Mouse (Mus musculus) retina, postnatal 1 day (tissue): ENCODE measurements at regions not wholly inside any gene's neighbourhood (a gene's known extent, or its start where the extent isn't known, plus 50 kb on each side); places are given as distances from the start of the nearest gene placed in this dataset.

Source experiments
- DNase-seq: peaks from one replicate; pipeline ENCODE4 v3.0.0-alpha.2; 2012

DNA sequence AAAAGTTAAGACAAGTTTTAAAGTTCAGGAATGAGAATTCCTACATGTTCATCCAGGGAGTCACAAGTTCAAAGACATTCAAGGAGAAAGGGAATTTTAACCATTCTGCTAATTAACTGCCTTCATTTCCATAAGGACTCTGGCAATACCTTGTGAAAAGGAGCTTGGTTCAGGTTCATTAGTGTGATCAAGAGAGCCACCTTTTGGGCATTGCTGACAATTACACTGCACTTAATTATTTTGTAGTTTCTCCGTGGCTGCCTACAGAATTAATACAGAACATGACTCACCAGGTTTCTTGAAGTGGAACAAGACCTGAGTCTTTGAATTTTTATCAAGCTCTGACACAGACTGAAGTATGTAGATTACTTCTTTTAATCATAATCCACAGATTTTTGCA lies 52.4 kb upstream of the Ankef1 start:
- DNase-seq, result peak; percentile 39
